Mouse (Mus musculus) gastrocnemius, adult 18-20 months (tissue): ENCODE data around the gene Crygd. TPM values are rescaled to one million over a fixed set of nuclear protein-coding genes. Genes with fewer than 3 reads are reported as not detected.

Experiments used
- DNase-seq: peaks from one replicate; pipeline ENCODE4 v3.0.0; 2021; ENCODE audit warnings: low spot score
- total RNA-seq, 2 experiments: library from RNA; stranded (reverse); gene quantifications; 2 replicates each; pipeline ENCODE4 v1.2.3; 2021

Crygd gene
- total RNA-seq, 2 experiments from 2014 or later: not detected

GRCm38 (mm10) chr1:65043433-65043832 is 19.8 kb downstream of the Crygd start:
- no peak for DNase-seq

- no peak for DNase-seq
Measured at GRCm38 (mm10) chr1:65041837-65042236, 21.4 kb downstream of the Crygd start.

- no peak for DNase-seq
Measured at GRCm38 (mm10) chr1:65040806-65041205, 22.4 kb downstream of the Crygd start.

GRCm38 (mm10) chr1:65039679-65040078 is 23.6 kb downstream of the Crygd start:
- no peak for DNase-seq

GRCm38 (mm10) chr1:65037542-65037941 is 25.7 kb downstream of the Crygd start:
- DNase-seq: no peak

DNA sequence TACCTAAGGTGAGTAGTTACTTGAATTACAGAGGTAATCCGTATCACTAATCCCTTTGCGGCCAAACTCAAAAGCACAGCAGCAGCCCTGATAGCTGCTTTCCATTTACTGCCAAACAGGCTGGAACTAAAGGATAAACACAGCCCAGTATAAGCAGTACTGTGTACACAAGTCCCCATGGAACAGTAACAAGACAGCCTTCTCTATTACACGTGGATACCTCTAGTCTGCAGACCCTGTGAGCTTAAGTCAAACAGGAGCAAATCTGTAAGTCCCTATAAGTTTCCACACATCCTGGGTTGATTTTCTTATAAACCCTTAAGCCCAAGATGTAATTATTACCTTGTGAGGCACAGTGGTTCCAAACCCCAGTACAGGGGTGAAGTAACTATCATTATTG is 27.7 kb downstream of the Crygd start:
- no peak for DNase-seq

- no peak for DNase-seq
Measured at GRCm38 (mm10) chr1:65032641-65033040, 30.6 kb downstream of the Crygd start, which contains the start of gene Akr1cl. Gene Akr1cl (minus strand): TSS chr1:65032759.

GRCm38 (mm10) chr1:65028206-65028605 is 35.0 kb downstream of the Crygd start:
- DNase-seq: no peak

- no peak for DNase-seq
Measured at GRCm38 (mm10) chr1:65012726-65013125, 50.5 kb downstream of the Crygd start.

Other genes starting within 250 kb of the Crygd start
- 1 to 10 TPM; 8.5 to 9.3 TPM for gene Plekhm3, start 106.6 kb downstream of the Crygd start, total RNA-seq
- under 1 TPM in 1 of 2 experiments, not detected in 1; 0.37 TPM for gene Akr1cl, start 30.7 kb downstream of the Crygd start, total RNA-seq
- gene Cryge, start 12.3 kb downstream of the Crygd start, total RNA-seq: not detected
- not detected for gene Crygc, start 10.2 kb upstream of the Crygd start, total RNA-seq
- gene Crygb, start 18.8 kb upstream of the Crygd start, total RNA-seq: not detected
- not detected for gene Cryga, start 39.9 kb upstream of the Crygd start, total RNA-seq
- gene Gm28845, start 56.1 kb upstream of the Crygd start, total RNA-seq: not detected
- not detected for gene D630023F18Rik, start 59.8 kb upstream of the Crygd start, total RNA-seq
- 10 to 100 TPM; 13.4 to 19.4 TPM for gene Idh1, start 123.0 kb upstream of the Crygd start, total RNA-seq
- 1 to 10 TPM; 5.1 to 5.5 TPM for gene Pikfyve, start 123.2 kb upstream of the Crygd start, total RNA-seq
- not detected for gene Pth2r, start 218.6 kb upstream of the Crygd start, total RNA-seq